8 mouse cellular contexts compared by ENCODE assay signal in the genomic region with DNA sequence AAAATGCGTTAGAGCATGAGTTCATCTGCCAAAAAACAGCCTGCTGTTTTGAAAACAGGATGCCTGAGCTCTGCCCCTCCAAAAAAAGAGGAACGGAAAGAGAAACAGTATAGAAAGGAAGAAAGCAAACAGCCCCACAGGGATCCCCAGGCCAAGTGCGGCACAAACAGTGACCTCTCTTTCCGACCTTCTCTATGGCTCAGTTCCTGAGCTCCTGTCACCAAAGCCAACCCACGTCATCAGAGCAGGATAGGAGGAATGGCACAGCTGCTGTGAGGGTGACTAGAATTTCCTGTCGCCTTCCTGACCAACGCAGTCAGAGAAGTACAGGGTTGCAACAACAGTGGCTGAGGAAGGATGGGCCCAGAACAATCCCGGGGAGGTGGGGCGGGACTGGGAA.
DNase-seq lines count a peak whose midpoint lies in the region.

No protein-coding gene starts in this region.

- peak; percentile 38 for DNase-seq in adrenal gland, adult 2 months
- DNase-seq in adrenal gland, postnatal 4 days (ENCODE audit: low spot score in 2 of 2), result no peak
- peak; percentile 80 for DNase-seq in gastrocnemius, adult 8-10 months (ENCODE audit: low spot score in 2 of 2)
- peak; percentile 53 for DNase-seq in kidney, adult 9 months
- peak; percentile 74 for DNase-seq in lung, postnatal 36 days
- no peak for DNase-seq in testis, postnatal 10 days (ENCODE audit: low spot score)
- DNase-seq in layer of hippocampus, postnatal 25 days (ENCODE audit: extremely low spot score in 1 of 2, low spot score in 1 of 2), result no peak
- no peak for DNase-seq in testis, postnatal 14 days (ENCODE audit: low spot score)

Comparison
In these comparisons a context has a peak if more than half of its experiments do, and no peak if none do; other contexts are left out.
1. DNase-seq: peak in adrenal gland, adult 2 months (single experiment), gastrocnemius, adult 8-10 months (2 of 2), kidney, adult 9 months (single experiment) and lung, postnatal 36 days (single experiment); none in adrenal gland, postnatal 4 days (0 of 2), testis, postnatal 10 days (single experiment), layer of hippocampus, postnatal 25 days (0 of 2) and testis, postnatal 14 days (single experiment).